In the genomic region with DNA sequence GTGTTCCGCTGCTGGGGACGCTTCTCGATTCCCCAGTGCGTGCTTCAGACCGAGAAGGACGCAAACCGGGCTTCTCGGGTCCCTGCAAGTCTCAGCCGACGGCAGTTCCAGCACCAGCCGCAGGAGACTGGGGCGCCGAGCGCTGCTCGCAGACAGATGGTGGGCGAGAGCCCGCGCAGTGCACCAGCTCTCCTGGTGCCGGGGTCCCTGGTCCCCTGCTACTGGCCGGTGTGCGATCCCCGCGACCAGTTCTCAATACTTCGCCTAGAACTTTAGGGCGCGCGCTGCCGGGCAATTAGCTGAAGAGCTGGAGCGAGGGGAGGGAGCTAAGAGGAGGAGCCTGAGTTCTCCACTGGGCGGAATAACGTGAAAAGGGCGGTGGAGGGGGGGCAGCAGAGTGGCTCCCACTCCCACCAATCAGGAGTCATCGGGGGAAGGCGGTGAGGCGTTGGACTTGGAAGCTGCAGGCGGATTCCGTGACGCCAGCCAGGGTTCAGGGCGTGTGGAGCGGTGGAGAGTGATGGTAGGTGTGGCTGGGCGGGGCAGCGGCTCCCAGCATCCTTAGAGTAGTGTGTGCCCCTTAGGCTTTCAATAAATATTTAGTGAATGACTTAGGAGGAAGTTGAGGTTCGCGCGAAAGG, we compare ENCODE assay signal across 8 mouse cellular contexts. TPM values are rescaled to one million over a fixed set of nuclear protein-coding genes. Genes with fewer than 3 reads are reported as not detected.
A peak's percentile ranks its signal among the peaks of the same experiment; 100 is the strongest.
DNase-seq lines count a peak whose midpoint lies in the region; ATAC-seq and TF ChIP-seq lines count a peak whose summit lies in the region.

A gene (minus strand): TSS at position 373 of the 641 bp plus-strand sequence.

- peak within 1 kb of the TSS; percentile 96 for H3K4me2 ChIP-seq in hindbrain, postnatal 0 days (ENCODE audit: low read depth, low read length)

- H3K9me3 ChIP-seq in hindbrain, postnatal 0 days (ENCODE audit: low read length), result no peaks in the 10 kb centered on the region

- no peaks in the 10 kb centered on the region for H3K36me3 ChIP-seq in hindbrain, postnatal 0 days (ENCODE audit: insufficient read depth, low read length)

- peak; percentile 73 for DNase-seq in WW6 (ENCODE audit: low read depth, low spot score)
- peak; percentile 92 for DNase-seq in gastrocnemius, adult 2 months
- peak; percentile 93 for DNase-seq in hindbrain, postnatal 0 days (ENCODE audit: low spot score)
- peak; percentile 83 to 85 for DNase-seq in left cerebral cortex, adult 2 months (ENCODE audit: extremely low spot score in 1 of 2, low spot score in 2 of 2)
- peak; percentile 83 to 85 for DNase-seq in right cerebral cortex, adult 2 months (ENCODE audit: low spot score in 2 of 2)
- peak; percentile 94 for DNase-seq in urinary bladder, postnatal 14 days (ENCODE audit: low spot score)

- peaks cover 14% of the 10 kb centered on the region; the same call in 1 of the 2 replicates for H3K4me1 ChIP-seq in hindbrain, postnatal 0 days (ENCODE audit: insufficient read depth, low read length)

- TF ChIP-seq CTCF in gastrocnemius, adult 2 months (IDR thresholded peaks at IDR 0.05), result peak; percentile 54
- peak; percentile 79 for TF ChIP-seq CTCF in hindbrain, postnatal 0 days (IDR thresholded peaks at IDR 0.05; ENCODE audit: low read depth)
- TF ChIP-seq CTCF in left cerebral cortex, adult 2 months (IDR thresholded peaks at IDR 0.05), result peak; percentile 64

- peak within 1 kb of the TSS; percentile 89 for H3K4me3 ChIP-seq in gastrocnemius, adult 2 months
- peak within 1 kb of the TSS; percentile 64 for H3K4me3 ChIP-seq in hindbrain, postnatal 0 days (ENCODE audit: low read length)
- H3K4me3 ChIP-seq in left cerebral cortex, adult 2 months, result peak within 1 kb of the TSS; percentile 50

- intact Hi-C loops in gastrocnemius, adult 2 months (cut with DNase I), result loop anchor here (2.0 kb wide), 1 partner anchor 149 kb away; no protein-coding TSS in a partner anchor
- intact Hi-C loops in left cerebral cortex, adult 2 months (cut with DNase I), result loop anchor here (2.0 to 5.0 kb wide), 3 partner anchors 44 to 143 kb away; no protein-coding TSS in a partner anchor

- ATAC-seq in common myeloid progenitor, adult 5-6 weeks (replicated peaks; ENCODE audit: low read depth, poor library complexity, severe bottlenecking), result peak; percentile 88
- peak; percentile 97 for ATAC-seq in hindbrain, postnatal 0 days
- peak; percentile 75 for ATAC-seq in megakaryocyte, adult 5-6 weeks (ENCODE audit: poor library complexity, severe bottlenecking)

- peak within 1 kb of the TSS; percentile 79 for H3K27ac ChIP-seq in gastrocnemius, adult 2 months
- peak within 1 kb of the TSS; percentile 69 for H3K27ac ChIP-seq in hindbrain, postnatal 0 days
- H3K27ac ChIP-seq in left cerebral cortex, adult 2 months, result peak within 1 kb of the TSS; percentile 89

- H3K9ac ChIP-seq in hindbrain, postnatal 0 days (replicated peaks; ENCODE audit: low read length), result peak within 1 kb of the TSS; percentile 63

- under 1% methylated on average over 45 of the region's 45 CpGs for WGBS in hindbrain, postnatal 0 days

- H3K27me3 ChIP-seq in hindbrain, postnatal 0 days (ENCODE audit: insufficient read depth, low read length), result no peaks in the 10 kb centered on the region

RNA-seq across cellular contexts. Expression of the gene that starts here (rescaled TPM):
- 13.1 and 15.4 TPM in 2 replicates for total RNA-seq in common myeloid progenitor, adult 5-6 weeks (2017)
- 1 to 10 TPM; 2.2 to 3.3 TPM for total RNA-seq in gastrocnemius, adult 2 months (2021)
- 5.6 and 6.5 TPM in 2 replicates for total RNA-seq in hindbrain, postnatal 0 days (2014; rRNA removed)
- polyA plus RNA-seq in hindbrain, postnatal 0 days (2015; fragmentation: Nextera tagmentation; extraction: Ambion mirVana), result 3.6 and 3.7 TPM in 2 replicates
- 10 to 100 TPM; 45.5 to 56.0 TPM for total RNA-seq in left cerebral cortex, adult 2 months (2021)
- 9.0 and 10.7 TPM in 2 replicates for total RNA-seq in megakaryocyte, adult 5-6 weeks (2015)
- 15.5 and 17.9 TPM in 2 replicates for total RNA-seq in megakaryocyte, adult 5-6 weeks (2017)

Comparison
In these comparisons a context has a peak if more than half of its experiments do, and no peak if none do; other contexts are left out.
1. Peak in every context shown above with its lines: DNase-seq, ATAC-seq, H3K4me3 ChIP-seq and H3K27ac ChIP-seq.